Mouse (Mus musculus): Measurements from ENCODE around the gene Cldn10.
"Not testable (repeated sequence)": the region's sequence is repeated elsewhere in the genome, so short reads cannot be mapped to it uniquely, and the experiment has no call there.

The Cldn10 gene

GRCm38 (mm10) chr14:118787621-118788020, at the start of gene Cldn10:
Gene Cldn10 (plus strand): TSS chr14:118787908.
- no peak for DNase-seq

GRCm38 (mm10) chr14:118741780-118742179, 45.9 kb upstream of the Cldn10 start:
- no peak for DNase-seq

- no peak for DNase-seq
Observed at GRCm38 (mm10) chr14:118742862-118743261, 44.8 kb upstream of the Cldn10 start.

- DNase-seq = no peak
Observed at GRCm38 (mm10) chr14:118749068-118749467, 38.6 kb upstream of the Cldn10 start.

GRCm38 (mm10) chr14:118749715-118750114, 38.0 kb upstream of the Cldn10 start:
- DNase-seq = no peak

- DNase-seq = no peak
Observed at GRCm38 (mm10) chr14:118750505-118751192, 37.1 kb upstream of the Cldn10 start.

GRCm38 (mm10) chr14:118751193-118751753, 36.4 kb upstream of the Cldn10 start:
- DNase-seq = no peak

- no peak for DNase-seq
Observed at GRCm38 (mm10) chr14:118756015-118756414, 31.7 kb upstream of the Cldn10 start.

GRCm38 (mm10) chr14:118756566-118756965, 31.1 kb upstream of the Cldn10 start:
- DNase-seq = no peak

GRCm38 (mm10) chr14:118763362-118763761, 24.3 kb upstream of the Cldn10 start:
- DNase-seq = not testable (repeated sequence)

- DNase-seq = no peak
Observed at GRCm38 (mm10) chr14:118763917-118764495, 23.7 kb upstream of the Cldn10 start.

- DNase-seq = no peak
Observed at GRCm38 (mm10) chr14:118765306-118765705, 22.4 kb upstream of the Cldn10 start.

GRCm38 (mm10) chr14:118765951-118766350, 21.8 kb upstream of the Cldn10 start:
- no peak for DNase-seq

GRCm38 (mm10) chr14:118766368-118766767, 21.3 kb upstream of the Cldn10 start:
- DNase-seq = no peak

GRCm38 (mm10) chr14:118767673-118768353, 19.9 kb upstream of the Cldn10 start:
- peak; percentile 69 for DNase-seq

GRCm38 (mm10) chr14:118768354-118768713, 19.4 kb upstream of the Cldn10 start:
- DNase-seq = no peak

GRCm38 (mm10) chr14:118773668-118774067, 14.0 kb upstream of the Cldn10 start:
- DNase-seq = no peak

GRCm38 (mm10) chr14:118774507-118775428, 12.9 kb upstream of the Cldn10 start:
- no peak for DNase-seq

GRCm38 (mm10) chr14:118775554-118775953, 12.2 kb upstream of the Cldn10 start:
- DNase-seq = no peak

GRCm38 (mm10) chr14:118776372-118776771, 11.3 kb upstream of the Cldn10 start:
- no peak for DNase-seq

- no peak for DNase-seq
Observed at GRCm38 (mm10) chr14:118777478-118777877, 10.2 kb upstream of the Cldn10 start.

- no peak for DNase-seq
Observed at GRCm38 (mm10) chr14:118781601-118782000, 6.1 kb upstream of the Cldn10 start.

GRCm38 (mm10) chr14:118782241-118782640, 5.5 kb upstream of the Cldn10 start:
- no peak for DNase-seq

Data from right cerebral cortex, postnatal 14 days (tissue).